Comparison of ENCODE assay signal across 23 mouse cellular contexts in genomic region chr9:91133256-91133920, GRCm38 (mm10).
"Had no signal": no experiment of that assay in that cellular context is flagged by ENCODE, and none has a peak within 500 bp of the region (broad histone marks: within the 10 kb centered on the region; RNA-seq: fewer than 3 reads in every experiment).

No protein-coding gene starts in this region.

- H3K4me2 ChIP-seq: kidney, embryonic 15.5 days; limb, embryonic 13.5 days; liver, embryonic 12.5 days; liver, embryonic 15.5 days; lung, embryonic 15.5 days; stomach, embryonic 15.5 days had no signal

- H3K9me3 ChIP-seq: kidney, embryonic 15.5 days; limb, embryonic 10.5 days; limb, embryonic 13.5 days; liver, embryonic 12.5 days; liver, embryonic 15.5 days; lung, embryonic 15.5 days; megakaryocyte, embryonic 14.5 days; midbrain, embryonic 10.5 days; stomach, embryonic 15.5 days had no signal

- H3K36me3 ChIP-seq: kidney, embryonic 15.5 days; limb, embryonic 10.5 days; limb, embryonic 13.5 days; liver, embryonic 12.5 days; liver, embryonic 15.5 days; lung, embryonic 15.5 days; midbrain, embryonic 10.5 days; stomach, embryonic 15.5 days had no signal

- H3K27me3 ChIP-seq: kidney, embryonic 15.5 days; limb, embryonic 13.5 days; liver, embryonic 12.5 days; liver, embryonic 15.5 days; lung, embryonic 15.5 days; megakaryocyte, embryonic 14.5 days; stomach, embryonic 15.5 days had no signal

- DNase-seq: kidney, adult 8-10 months; kidney, postnatal 10 days; kidney, postnatal 36 days; layer of hippocampus, postnatal 36 days; liver; lung, adult 18-20 months; lung, postnatal 10 days; lung, postnatal 36 days; midbrain, embryonic 14.5 days; retina, postnatal 1 day; right cerebral cortex, postnatal 25 days; spleen, adult 18-20 months; thymus, postnatal 25 days had no signal

- ATAC-seq: liver, embryonic 12.5 days had no signal

- H3K27ac ChIP-seq: kidney, embryonic 15.5 days; left cerebral cortex, adult 2 months; limb, embryonic 10.5 days; limb, embryonic 13.5 days; liver, embryonic 12.5 days; liver, embryonic 15.5 days; lung, embryonic 15.5 days; midbrain, embryonic 10.5 days; stomach, embryonic 15.5 days had no signal

- H3K4me3 ChIP-seq: kidney, embryonic 15.5 days; left cerebral cortex, adult 2 months; limb, embryonic 10.5 days; limb, embryonic 13.5 days; liver, embryonic 12.5 days; liver, embryonic 15.5 days; lung, embryonic 15.5 days; midbrain, embryonic 10.5 days; stomach, embryonic 15.5 days had no signal

- H3K9ac ChIP-seq: kidney, embryonic 15.5 days; limb, embryonic 13.5 days; liver, embryonic 12.5 days; liver, embryonic 15.5 days; lung, embryonic 15.5 days; stomach, embryonic 15.5 days had no signal

- H3K4me1 ChIP-seq: kidney, embryonic 15.5 days; limb, embryonic 10.5 days; limb, embryonic 13.5 days; liver, embryonic 12.5 days; liver, embryonic 15.5 days; lung, embryonic 15.5 days; midbrain, embryonic 10.5 days; stomach, embryonic 15.5 days had no signal
